Mouse (Mus musculus) hindbrain, postnatal 0 days (tissue): ENCODE results near the gene Gm10778. TPM values are rescaled to one million over a fixed set of nuclear protein-coding genes. Genes with fewer than 3 reads are reported as not detected.
"Not testable (repeated sequence)": the region's sequence is repeated elsewhere in the genome, so short reads cannot be mapped to it uniquely, and the experiment has no call there.

ENCODE experiments used
- ATAC-seq: fragments of 200-750 bp; cut with Nextera tagmentation; 2 replicates; pipeline ENCODE4 v1.8.0; 2017; ENCODE audit warnings: mild to moderate bottlenecking, moderate TSS enrichment, moderate library complexity
- DNase-seq: peaks from one replicate; pipeline ENCODE4 v3.0.0-alpha.2; 2015; ENCODE audit warnings: low spot score
- H3K27ac ChIP-seq: fragments of 300-500 bp; sonication (generic); 2 replicates; pipeline ENCODE4 v1.5.1; 2014; ENCODE audit warnings: mild to moderate bottlenecking
- H3K27me3 ChIP-seq: fragments of 300-500 bp; sonication (generic); 2 replicates; pipeline ENCODE4 v1.6.1; 2014; ENCODE audit warnings: low read length, mixed read lengths; ENCODE audit not compliant: insufficient read depth
- H3K36me3 ChIP-seq: fragments of 300-500 bp; sonication (generic); 2 replicates; pipeline ENCODE4 v1.6.1; 2014; ENCODE audit warnings: low read length, mixed read lengths; ENCODE audit not compliant: insufficient read depth
- H3K4me1 ChIP-seq: fragments of 300-500 bp; sonication (generic); 2 replicates; pipeline ENCODE4 v1.6.1; 2014; ENCODE audit warnings: antibody characterized with exemption, low read length, mixed read lengths; ENCODE audit not compliant: insufficient read depth
- H3K4me2 ChIP-seq: fragments of 300-500 bp; sonication (generic); 2 replicates; pipeline ENCODE4 v1.6.1; 2014; ENCODE audit warnings: low read depth, mild to moderate bottlenecking, low read length, moderate library complexity, mixed read lengths
- H3K4me3 ChIP-seq: fragments of 300-500 bp; sonication (generic); 2 replicates; pipeline ENCODE4 v1.5.1; 2014; ENCODE audit warnings: low read length
- H3K9ac ChIP-seq: fragments of 300-500 bp; sonication (generic); replicated peaks from 2 replicates; pipeline ENCODE4 v1.6.1; 2014; ENCODE audit warnings: mild to moderate bottlenecking, low read length, moderate library complexity, mixed read lengths
- H3K9me3 ChIP-seq: fragments of 300-500 bp; sonication (generic); 2 replicates; pipeline ENCODE4 v1.6.1; 2016; ENCODE audit warnings: low read length, mixed read lengths
- CTCF ChIP-seq: IDR thresholded peaks from 2 replicates; pipeline ENCODE4 v1.5.1; 2016; ENCODE audit warnings: antibody characterized with exemption, control low read depth, low read depth
- WGBS: fragments of 180-500 bp; shearing (Covaris S2); extraction: QIAGEN DNeasy Blood & Tissue Kit; methylation state at CpG from one replicate; pipeline ENCODE4 v1.1.7; 2014; 5-methylcytosine and 5-hydroxymethylcytosine counted together
- polyA plus RNA-seq: library from polyadenylated mRNA; unstranded; fragments of >200 nt; fragmentation: Nextera tagmentation; extraction: Ambion mirVana; gene quantifications from 2 replicates; pipeline ENCODE4 v1.2.1, GENCODE M21; 2015
- total RNA-seq: library from RNA; depleted of rRNA; stranded (reverse); fragments of >200 nt; gene quantifications from 2 replicates; pipeline ENCODE4 v1.2.3, GENCODE M21; 2014

Gm10778 gene
- total and polyA plus RNA-seq, 2 experiments from 2014 or later: 2.7 to 3.0 TPM

- H3K9me3 ChIP-seq: no peaks in the 10 kb centered on the region
- 0 out of 2 replicates have a peak, but pooled peaks cover 3% of the 10 kb centered on the region for H3K27me3 ChIP-seq
- 53% methylated on average over 7 of the region's 7 CpGs for WGBS
- H3K9ac ChIP-seq: peak overlapping the region; percentile 86
- no peak for DNase-seq
- ATAC-seq: peak; percentile 16; the same call in 1 of the 2 replicates
- TF ChIP-seq CTCF: no peak
- H3K27ac ChIP-seq: peak overlapping the region; percentile 84
- peak overlapping the region; percentile 94 for H3K4me2 ChIP-seq
- H3K4me3 ChIP-seq: peak overlapping the region; percentile 74
- H3K4me1 ChIP-seq: peaks cover 11% of the 10 kb centered on the region
- H3K36me3 ChIP-seq: peaks cover 17% of the 10 kb centered on the region
Observed at GRCm38 (mm10) chr10:81627836-81628220, 21.0 kb upstream of the Gm10778 start.

- Histone ChIP-seq H3K36me3 (peaks cover 17% of the 10 kb centered on the region), H3K27me3 (0 out of 2 replicates have a peak, but pooled peaks cover 3% of the 10 kb centered on the region), H3K4me1 (peaks cover 11% of the 10 kb centered on the region), H3K4me3 (peak within 1 kb of the TSS; percentile 74), H3K27ac (peak within 1 kb of the TSS; percentile 84), H3K9ac (peak within 1 kb of the TSS; percentile 86), H3K4me2 (peak within 1 kb of the TSS; percentile 94), H3K9me3 (no peaks in the 10 kb centered on the region)
- DNase-seq (no peak), ATAC-seq (no peak)
- TF ChIP-seq CTCF: no peak
- 84% methylated on average over 16 of the region's 16 CpGs for WGBS
Observed at GRCm38 (mm10) chr10:81628390-81628789, 20.5 kb upstream of the Gm10778 start, which contains the start of gene Ankrd24. Gene Ankrd24, plus strand, starts transcription at chr10:81628540.

GRCm38 (mm10) chr10:81633253-81634099, 15.4 kb upstream of the Gm10778 start:
- 0 out of 2 replicates have a peak, but pooled peaks cover 3% of the 10 kb centered on the region for H3K27me3 ChIP-seq
- 4% methylated on average over 36 of the region's 37 CpGs for WGBS
- H3K4me2 ChIP-seq: peak overlapping the region; percentile 80
- H3K36me3 ChIP-seq: no peaks in the 10 kb centered on the region
- peak; percentile 85 for DNase-seq
- H3K4me1 ChIP-seq: no peaks in the 10 kb centered on the region
- peak overlapping the region; percentile 66 for H3K27ac ChIP-seq
- peak overlapping the region; percentile 59 for H3K9ac ChIP-seq
- peak; percentile 92 for ATAC-seq
- TF ChIP-seq CTCF: no peak
- H3K9me3 ChIP-seq: no peaks in the 10 kb centered on the region
- H3K4me3 ChIP-seq: peak overlapping the region; percentile 44

GRCm38 (mm10) chr10:81636338-81636737, 12.5 kb upstream of the Gm10778 start:
- ATAC-seq (no peak), DNase-seq (no peak)
- no peak overlapping the region for H3K27ac ChIP-seq
- TF ChIP-seq CTCF: no peak
- WGBS: 16% methylated on average over 8 of the region's 8 CpGs
- H3K4me3 ChIP-seq: no peak overlapping the region
- no peaks in the 10 kb centered on the region for H3K9me3 ChIP-seq
- H3K27me3 ChIP-seq: no peaks in the 10 kb centered on the region
- H3K4me1 ChIP-seq: no peaks in the 10 kb centered on the region
- no peak overlapping the region for H3K9ac ChIP-seq
- no peaks in the 10 kb centered on the region for H3K36me3 ChIP-seq
- H3K4me2 ChIP-seq: no peak overlapping the region

- Histone ChIP-seq H3K4me2 (no peak overlapping the region), H3K27ac (no peak overlapping the region), H3K36me3 (no peaks in the 10 kb centered on the region), H3K9me3 (no peaks in the 10 kb centered on the region), H3K27me3 (no peaks in the 10 kb centered on the region), H3K4me1 (peaks cover 17% of the 10 kb centered on the region), H3K4me3 (no peak overlapping the region), H3K9ac (no peak overlapping the region)
- DNase-seq: no peak
- TF ChIP-seq CTCF: no peak
- WGBS: 75% methylated on average over 6 of the region's 6 CpGs
- no peak for ATAC-seq
Observed at GRCm38 (mm10) chr10:81638101-81638500, 10.8 kb upstream of the Gm10778 start.

- not testable (repeated sequence) for H3K9me3 ChIP-seq, H3K4me3 ChIP-seq, DNase-seq, H3K9ac ChIP-seq, H3K36me3 ChIP-seq, H3K4me2 ChIP-seq, H3K27me3 ChIP-seq, H3K27ac ChIP-seq, ATAC-seq
- peaks cover 17% of the 10 kb centered on the region for H3K4me1 ChIP-seq
- WGBS: 45% methylated on average over 4 of the region's 4 CpGs
Observed at GRCm38 (mm10) chr10:81640825-81641224, 8.0 kb upstream of the Gm10778 start.

- DNase-seq (no peak), ATAC-seq (no peak)
- H3K9me3 ChIP-seq: no peaks in the 10 kb centered on the region
- H3K27me3 ChIP-seq: no peaks in the 10 kb centered on the region
- no peak for TF ChIP-seq CTCF
- no peaks in the 10 kb centered on the region for H3K36me3 ChIP-seq
- H3K4me3 ChIP-seq: no peak overlapping the region
- H3K4me1 ChIP-seq: peaks cover 17% of the 10 kb centered on the region
- no peak overlapping the region for H3K27ac ChIP-seq
- H3K9ac ChIP-seq: peak overlapping the region; percentile 24; the same call in 1 of the 2 replicates
- 0 out of 2 replicates have a peak overlapping the region, but pooled peaks have one; percentile 92 for H3K4me2 ChIP-seq
- 92% methylated on average over 2 of the region's 2 CpGs for WGBS
Observed at GRCm38 (mm10) chr10:81641566-81641965, 7.3 kb upstream of the Gm10778 start.
